Mouse (Mus musculus): ENCODE data around the gene Krtap6-5. TPM values are rescaled to one million over a fixed set of nuclear protein-coding genes. Genes with fewer than 3 reads are reported as not detected.
"Not testable (repeated sequence)": the region's sequence is repeated elsewhere in the genome, so short reads cannot be mapped to it uniquely, and the experiment has no call there.

Krtap6-5 gene
- not detected in 2 replicates for polyA plus RNA-seq (2015; fragmentation: Nextera tagmentation; extraction: Ambion mirVana)

DNA sequence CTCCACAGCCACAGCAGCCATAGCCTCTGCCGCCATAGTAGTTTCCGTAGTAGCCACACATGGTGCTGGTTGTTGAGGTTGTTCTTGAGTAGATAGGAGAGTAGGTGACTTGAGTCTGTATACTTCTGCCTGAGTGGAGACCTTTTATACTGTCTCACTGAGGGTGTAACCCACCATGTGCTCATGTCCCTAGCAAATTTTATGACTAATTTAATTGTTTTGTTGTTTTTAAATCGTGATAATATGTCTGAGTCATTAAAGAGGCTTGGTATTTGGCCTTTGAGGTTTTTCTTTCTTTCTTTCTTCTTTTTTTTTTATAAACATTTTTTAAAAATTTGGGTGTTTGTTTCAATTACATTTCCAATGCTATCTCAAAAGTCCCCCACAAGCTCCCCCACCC lies at the start of gene Krtap6-5:
Krtap6-5 (minus strand) TSS at position 101 of the 400 bp plus-strand sequence.
- no peak for DNase-seq (ENCODE audit: low spot score)

- not testable (repeated sequence) for DNase-seq (ENCODE audit: low spot score)
Measured at GRCm38 (mm10) chr16:89071041-89071440, 23.4 kb upstream of the Krtap6-5 start.

GRCm38 (mm10) chr16:89063902-89064301 lies 16.2 kb upstream of the Krtap6-5 start, which contains the start of gene 1110025L11Rik:
TSS of gene 1110025L11Rik (minus strand) at chr16:89064002.
- DNase-seq (ENCODE audit: low spot score): not testable (repeated sequence)

DNA sequence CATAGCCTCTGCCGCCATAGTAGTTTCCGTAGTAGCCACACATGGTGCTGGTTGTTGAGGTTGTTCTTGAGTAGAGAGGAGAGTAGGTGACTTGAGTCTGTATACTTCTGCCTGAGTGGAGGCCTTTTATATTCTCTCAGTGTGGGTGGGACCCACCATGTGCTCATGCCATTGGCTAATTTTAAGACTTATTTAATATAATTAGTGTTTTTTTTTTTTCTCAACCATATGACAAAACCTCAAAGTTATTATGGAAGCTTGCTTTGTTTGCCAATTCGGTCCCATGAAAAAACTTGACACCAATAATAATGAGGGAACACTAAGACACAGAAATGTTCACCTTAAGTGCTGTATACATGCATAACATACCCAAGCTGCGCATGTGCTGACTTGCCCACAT lies 6.3 kb downstream of the Krtap6-5 start, which contains the start of gene Gm10228:
Gm10228 (minus strand) TSS at position 101 of the 400 bp plus-strand sequence.
- DNase-seq (ENCODE audit: low spot score): not testable (repeated sequence)

DNA sequence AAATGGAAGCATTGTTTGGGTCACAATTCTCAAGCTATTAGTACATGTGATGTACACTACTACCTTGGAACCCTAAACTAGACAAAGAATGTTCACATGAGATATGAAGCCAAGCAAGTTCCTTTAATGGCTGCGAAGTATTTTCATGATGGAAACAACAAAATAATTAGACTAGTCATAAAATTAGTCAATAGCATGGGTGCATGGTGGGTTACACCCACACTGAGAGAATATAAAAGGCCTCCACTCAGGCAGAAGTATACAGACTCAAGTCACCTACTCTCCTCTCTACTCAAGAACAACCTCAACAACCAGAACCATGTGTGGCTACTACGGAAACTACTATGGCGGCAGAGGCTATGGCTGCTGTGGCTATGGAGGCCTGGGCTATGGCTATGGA lies 16.3 kb downstream of the Krtap6-5 start, which contains the start of gene Krtap6-1:
Krtap6-1 (plus strand) TSS at position 301 of the 400 bp plus-strand sequence.
- DNase-seq (ENCODE audit: low spot score): not testable (repeated sequence)

DNA sequence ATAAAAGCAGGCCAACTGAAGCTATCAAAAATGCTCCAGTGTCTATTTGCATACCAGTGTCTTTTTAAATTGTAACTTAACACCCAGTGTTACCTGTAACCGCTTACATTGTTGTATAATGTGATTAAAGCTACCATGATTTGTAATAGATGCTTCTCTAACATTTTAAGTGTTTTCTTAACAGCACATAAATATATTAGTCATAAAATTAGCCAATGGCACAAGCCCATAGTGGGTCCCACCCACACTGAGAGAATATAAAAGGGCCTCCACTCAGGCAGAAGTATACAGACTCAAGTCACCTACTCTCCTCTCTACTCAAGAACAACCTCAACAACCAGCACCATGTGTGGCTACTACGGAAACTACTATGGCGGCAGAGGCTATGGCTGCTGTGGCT lies 32.7 kb downstream of the Krtap6-5 start, which contains the start of gene Gm10229:
Gm10229 (plus strand) TSS at position 301 of the 400 bp plus-strand sequence.
- not testable (repeated sequence) for DNase-seq (ENCODE audit: low spot score)

GRCm38 (mm10) chr16:89013973-89014372 lies 33.7 kb downstream of the Krtap6-5 start:
- DNase-seq (ENCODE audit: low spot score): no peak

GRCm38 (mm10) chr16:89010659-89011058 lies 37.0 kb downstream of the Krtap6-5 start, which contains the start of gene Krtap22-2:
TSS of gene Krtap22-2 (minus strand) at chr16:89010759.
- no peak for DNase-seq (ENCODE audit: low spot score)

Other genes with a start within 250 kb of the Krtap6-5 start
- gene Gm20741, start 235.7 kb downstream of the Krtap6-5 start, polyA plus RNA-seq (2015; fragmentation: Nextera tagmentation; extraction: Ambion mirVana): not detected in 2 replicates
- not detected in 2 replicates for gene Krtap15, start 227.7 kb downstream of the Krtap6-5 start, polyA plus RNA-seq (2015; fragmentation: Nextera tagmentation; extraction: Ambion mirVana)
- not detected in 2 replicates for gene Krtap14, start 221.7 kb downstream of the Krtap6-5 start, polyA plus RNA-seq (2015; fragmentation: Nextera tagmentation; extraction: Ambion mirVana)
- gene Krtap19-1, start 178.5 kb downstream of the Krtap6-5 start, polyA plus RNA-seq (2015; fragmentation: Nextera tagmentation; extraction: Ambion mirVana): not detected in 2 replicates
- not detected in 2 replicates for gene Krtap19-2, start 173.6 kb downstream of the Krtap6-5 start, polyA plus RNA-seq (2015; fragmentation: Nextera tagmentation; extraction: Ambion mirVana)
- not detected in 2 replicates for gene Krtap19-3, start 169.8 kb downstream of the Krtap6-5 start, polyA plus RNA-seq (2015; fragmentation: Nextera tagmentation; extraction: Ambion mirVana)
- not detected in 2 replicates for gene Krtap19-4, start 162.8 kb downstream of the Krtap6-5 start, polyA plus RNA-seq (2015; fragmentation: Nextera tagmentation; extraction: Ambion mirVana)
- gene Krtap19-5, start 151.4 kb downstream of the Krtap6-5 start, polyA plus RNA-seq (2015; fragmentation: Nextera tagmentation; extraction: Ambion mirVana): not detected in 2 replicates
- gene Krtap19-9b, start 115.6 kb downstream of the Krtap6-5 start, polyA plus RNA-seq (2015; fragmentation: Nextera tagmentation; extraction: Ambion mirVana): not detected in 2 replicates
- not detected in 2 replicates for gene Krtap16-3, start 85.0 kb downstream of the Krtap6-5 start, polyA plus RNA-seq (2015; fragmentation: Nextera tagmentation; extraction: Ambion mirVana)
- not detected in 2 replicates for gene Krtap22-2, start 37.1 kb downstream of the Krtap6-5 start, polyA plus RNA-seq (2015; fragmentation: Nextera tagmentation; extraction: Ambion mirVana)
- gene Gm10229, start 32.6 kb downstream of the Krtap6-5 start, polyA plus RNA-seq (2015; fragmentation: Nextera tagmentation; extraction: Ambion mirVana): not detected in 2 replicates
- gene Krtap6-1, start 16.2 kb downstream of the Krtap6-5 start, polyA plus RNA-seq (2015; fragmentation: Nextera tagmentation; extraction: Ambion mirVana): not detected in 2 replicates
- gene Gm10228, start 6.4 kb downstream of the Krtap6-5 start, polyA plus RNA-seq (2015; fragmentation: Nextera tagmentation; extraction: Ambion mirVana): not detected in 2 replicates
- not detected in 2 replicates for gene 1110025L11Rik, start 16.1 kb upstream of the Krtap6-5 start, polyA plus RNA-seq (2015; fragmentation: Nextera tagmentation; extraction: Ambion mirVana)
- not detected in 2 replicates for gene Krtap6-3, start 36.1 kb upstream of the Krtap6-5 start, polyA plus RNA-seq (2015; fragmentation: Nextera tagmentation; extraction: Ambion mirVana)
- not detected in 2 replicates for gene Gm6358, start 93.0 kb upstream of the Krtap6-5 start, polyA plus RNA-seq (2015; fragmentation: Nextera tagmentation; extraction: Ambion mirVana)
- gene Gm10061, start 103.2 kb upstream of the Krtap6-5 start, polyA plus RNA-seq (2015; fragmentation: Nextera tagmentation; extraction: Ambion mirVana): not detected in 2 replicates
- not detected in 2 replicates for gene Gm9789, start 110.1 kb upstream of the Krtap6-5 start, polyA plus RNA-seq (2015; fragmentation: Nextera tagmentation; extraction: Ambion mirVana)
- not detected in 2 replicates for gene Gm7735, start 121.6 kb upstream of the Krtap6-5 start, polyA plus RNA-seq (2015; fragmentation: Nextera tagmentation; extraction: Ambion mirVana)
- gene 1110057P08Rik, start 126.9 kb upstream of the Krtap6-5 start, polyA plus RNA-seq (2015; fragmentation: Nextera tagmentation; extraction: Ambion mirVana): not detected in 2 replicates
- not detected in 2 replicates for gene Krtap20-2, start 158.0 kb upstream of the Krtap6-5 start, polyA plus RNA-seq (2015; fragmentation: Nextera tagmentation; extraction: Ambion mirVana)

Measured in thymus, postnatal 0 days (tissue).